Mouse (Mus musculus) stomach, postnatal 0 days (tissue): ENCODE data around the gene Tacr2. TPM values are rescaled to one million over a fixed set of nuclear protein-coding genes. Genes with fewer than 3 reads are reported as not detected.

ENCODE experiments used
- ATAC-seq: fragments of 200-750 bp; cut with Nextera tagmentation; 2 replicates; pipeline ENCODE4 v1.8.0; 2017; ENCODE audit not compliant: low FRiP score, low TSS enrichment
- DNase-seq: peaks from one replicate; pipeline ENCODE4 v3.0.0-alpha.2; 2016; ENCODE audit warnings: low spot score
- H3K27ac ChIP-seq: fragments of 300-500 bp; sonication (generic); replicated peaks from 2 replicates; pipeline ENCODE4 v1.5.1; 2014; ENCODE audit warnings: mild to moderate bottlenecking, control low read depth
- H3K27me3 ChIP-seq: fragments of 300-500 bp; sonication (generic); 2 replicates; pipeline ENCODE4 v1.6.1; 2014; ENCODE audit warnings: low read length; ENCODE audit not compliant: control insufficient read depth, insufficient read depth
- H3K36me3 ChIP-seq: fragments of 300-500 bp; sonication (generic); 2 replicates; pipeline ENCODE4 v1.6.1; 2014; ENCODE audit warnings: low read length, mixed read lengths; ENCODE audit not compliant: control insufficient read depth, insufficient read depth
- H3K4me1 ChIP-seq: fragments of 300-500 bp; sonication (generic); replicated peaks from 2 replicates; pipeline ENCODE4 v1.6.1; 2014; ENCODE audit warnings: antibody characterized with exemption; ENCODE audit not compliant: control insufficient read depth, insufficient read depth
- H3K4me2 ChIP-seq: fragments of 300-500 bp; sonication (generic); replicated peaks from 2 replicates; pipeline ENCODE4 v1.6.1; 2014; ENCODE audit warnings: low read depth, mild to moderate bottlenecking, control low read depth, moderate library complexity
- H3K4me3 ChIP-seq: fragments of 300-500 bp; sonication (generic); 2 replicates; pipeline ENCODE4 v1.5.1; 2014; ENCODE audit warnings: low read depth, low read length, control low read depth
- H3K9ac ChIP-seq: fragments of 300-500 bp; sonication (generic); 2 replicates; pipeline ENCODE4 v1.6.1; 2014; ENCODE audit warnings: mild to moderate bottlenecking, low read length, control low read depth, mixed read lengths
- H3K9me3 ChIP-seq: fragments of 300-500 bp; sonication (generic); 2 replicates; pipeline ENCODE4 v1.6.1; 2016; ENCODE audit warnings: low read length; ENCODE audit not compliant: control insufficient read depth
- CTCF ChIP-seq: IDR thresholded peaks from 2 replicates; pipeline ENCODE4 v1.5.1; 2016; ENCODE audit warnings: antibody characterized with exemption, low read depth, mild to moderate bottlenecking, moderate library complexity
- EP300 ChIP-seq: optimal IDR thresholded peaks from 2 replicates; pipeline ENCODE3; 2016; ENCODE audit warnings: antibody characterized with exemption
- WGBS: fragments of 180-500 bp; shearing (Covaris S2); extraction: QIAGEN DNeasy Blood & Tissue Kit; methylation state at CpG from one replicate; pipeline ENCODE4 v1.1.7; 2014; 5-methylcytosine and 5-hydroxymethylcytosine counted together
- polyA plus RNA-seq: library from polyadenylated mRNA; unstranded; fragments of >200 nt; fragmentation: Nextera tagmentation; extraction: Ambion mirVana; gene quantifications from 2 replicates; pipeline ENCODE4 v1.2.1, GENCODE M21; 2015

Tacr2 gene
- polyA plus RNA-seq, 1 experiment from 2014 or later: 1.3 TPM

DNA sequence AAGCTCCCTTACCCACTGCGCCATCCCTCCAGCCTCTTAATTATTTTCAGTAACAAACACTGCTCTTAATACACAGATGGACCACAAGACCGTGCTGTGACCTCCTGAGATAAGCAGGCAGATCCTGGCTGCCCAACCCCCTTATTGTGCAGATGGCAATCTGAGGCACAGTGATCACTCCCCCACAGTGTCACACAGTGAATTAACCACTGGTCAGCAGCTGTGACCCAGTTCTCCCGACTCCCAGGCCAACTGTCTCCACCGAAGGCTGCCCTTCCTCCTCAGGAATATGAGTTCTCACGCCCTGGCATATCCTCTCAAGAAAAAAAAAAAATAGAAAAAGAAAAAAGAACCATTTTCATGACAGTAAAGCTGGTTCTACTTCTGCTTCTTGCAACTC is 35.6 kb upstream of the Tacr2 start:
- 39% methylated on average over 5 of the region's 5 CpGs for WGBS
- Histone ChIP-seq H3K9me3 (no peaks in the 10 kb centered on the region), H3K4me2 (no peak overlapping the region), H3K27ac (peak overlapping the region; percentile 69), H3K4me1 (peaks cover 9% of the 10 kb centered on the region; the same call in 1 of the 2 replicates), H3K27me3 (no peaks in the 10 kb centered on the region), H3K9ac (no peak overlapping the region), H3K4me3 (no peak overlapping the region), H3K36me3 (no peaks in the 10 kb centered on the region)
- no peak for DNase-seq
- TF ChIP-seq EP300 (no peak), CTCF (no peak)
- ATAC-seq: no peak

DNA sequence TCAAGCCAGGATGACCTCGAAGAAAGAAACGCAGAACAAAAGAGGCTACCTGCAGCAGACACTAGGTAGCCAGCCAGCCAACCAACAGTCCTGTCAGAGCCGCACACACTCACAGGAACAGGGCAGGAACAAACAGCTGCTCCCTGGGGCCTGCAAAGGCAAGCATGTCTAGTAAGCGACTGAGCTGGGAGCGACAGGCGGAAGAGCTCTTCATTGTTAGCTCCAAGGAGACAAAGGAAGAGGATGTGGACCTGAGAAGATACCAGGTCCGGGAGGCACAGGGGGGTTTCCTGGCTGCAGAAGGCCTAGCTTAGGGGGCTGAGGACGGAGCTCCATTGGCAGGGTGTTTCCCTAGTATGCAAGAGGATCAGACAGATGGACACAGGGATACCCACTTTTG is 35.0 kb upstream of the Tacr2 start:
- H3K9me3 ChIP-seq: no peaks in the 10 kb centered on the region
- ATAC-seq (no peak), DNase-seq (no peak)
- 45% methylated on average over 8 of the region's 8 CpGs for whole genome bisulfite sequencing
- H3K36me3 ChIP-seq: no peaks in the 10 kb centered on the region
- H3K27ac ChIP-seq: peak overlapping the region; percentile 69
- H3K9ac ChIP-seq: no peak overlapping the region
- H3K4me2 ChIP-seq: no peak overlapping the region
- H3K4me3 ChIP-seq: no peak overlapping the region
- peaks cover 9% of the 10 kb centered on the region; the same call in 1 of the 2 replicates for H3K4me1 ChIP-seq
- TF ChIP-seq CTCF: no peak
- TF ChIP-seq EP300: no peak
- no peaks in the 10 kb centered on the region for H3K27me3 ChIP-seq

DNA sequence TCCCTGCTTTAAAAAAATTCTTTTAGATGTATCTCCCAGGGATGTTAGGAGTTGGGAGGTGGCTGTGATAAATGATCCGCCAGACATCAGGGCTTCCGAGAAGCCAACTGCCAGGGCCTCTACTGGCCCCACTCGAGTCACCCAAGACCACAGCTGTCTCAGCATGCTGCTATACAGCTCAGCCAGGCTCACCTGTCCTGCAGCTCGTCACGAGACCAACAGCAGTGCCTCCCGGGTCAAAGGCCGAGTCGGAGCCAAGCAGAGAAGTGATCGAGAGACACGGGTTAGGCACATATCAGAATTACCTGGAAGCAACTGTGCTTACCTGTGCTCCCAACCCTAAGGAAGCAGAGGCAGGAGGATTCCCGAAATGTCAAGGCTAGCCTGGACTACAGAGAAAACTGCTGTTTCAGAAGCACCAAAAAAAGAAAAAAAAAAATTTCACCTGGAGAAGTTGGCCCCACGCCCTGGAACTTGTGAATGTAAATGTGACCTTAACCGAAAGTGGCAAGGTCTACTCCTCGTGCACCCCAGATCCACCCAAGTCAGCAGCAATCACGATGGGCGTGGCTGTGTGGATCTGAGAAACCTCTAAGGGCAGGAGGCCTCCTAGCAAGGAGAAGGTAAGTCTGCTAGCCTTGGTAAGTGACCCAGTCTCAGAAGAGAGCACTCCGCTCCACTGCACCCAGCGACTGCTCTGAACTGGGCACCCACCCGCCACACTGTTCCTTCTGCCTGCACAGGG is 34.0 kb upstream of the Tacr2 start:
- Histone ChIP-seq H3K9me3 (no peaks in the 10 kb centered on the region), H3K4me1 (peaks cover 9% of the 10 kb centered on the region; the same call in 1 of the 2 replicates), H3K27me3 (no peaks in the 10 kb centered on the region), H3K9ac (no peak overlapping the region), H3K36me3 (no peaks in the 10 kb centered on the region), H3K27ac (peak overlapping the region; percentile 84), H3K4me2 (no peak overlapping the region), H3K4me3 (no peak overlapping the region)
- 65% methylated on average over 19 of the region's 19 CpGs for WGBS
- DNase-seq (peak; percentile 79), ATAC-seq (no peak)
- TF ChIP-seq CTCF: no peak
- TF ChIP-seq EP300: no peak

DNA sequence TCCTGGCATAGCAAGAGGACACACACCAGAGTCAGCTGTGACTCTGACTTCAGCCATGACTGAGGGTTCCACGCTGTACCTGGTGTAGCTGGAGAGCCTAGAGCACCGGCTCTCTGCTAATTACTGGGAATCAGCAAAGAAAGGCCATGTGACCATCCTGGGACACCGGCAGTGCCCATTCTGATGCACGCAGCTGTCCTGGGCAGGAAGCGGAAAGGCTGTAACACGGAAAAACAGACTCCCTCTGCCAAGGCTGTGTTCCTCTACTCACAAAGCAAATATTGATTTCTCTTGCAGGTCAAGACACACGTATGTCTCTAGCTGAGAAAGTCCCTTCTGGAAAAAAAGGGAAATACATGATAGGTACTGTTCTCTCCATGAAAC is 33.5 kb upstream of the Tacr2 start:
- ATAC-seq (peak; percentile 32), DNase-seq (peak; percentile 54)
- Histone ChIP-seq H3K4me3 (no peak overlapping the region), H3K27me3 (no peaks in the 10 kb centered on the region), H3K4me1 (peaks cover 9% of the 10 kb centered on the region; the same call in 1 of the 2 replicates), H3K36me3 (no peaks in the 10 kb centered on the region), H3K9me3 (no peaks in the 10 kb centered on the region), H3K4me2 (no peak overlapping the region), H3K9ac (no peak overlapping the region), H3K27ac (peak overlapping the region; percentile 84)
- TF ChIP-seq EP300 (no peak), CTCF (no peak)
- 49% methylated on average over 7 of the region's 7 CpGs for WGBS

DNA sequence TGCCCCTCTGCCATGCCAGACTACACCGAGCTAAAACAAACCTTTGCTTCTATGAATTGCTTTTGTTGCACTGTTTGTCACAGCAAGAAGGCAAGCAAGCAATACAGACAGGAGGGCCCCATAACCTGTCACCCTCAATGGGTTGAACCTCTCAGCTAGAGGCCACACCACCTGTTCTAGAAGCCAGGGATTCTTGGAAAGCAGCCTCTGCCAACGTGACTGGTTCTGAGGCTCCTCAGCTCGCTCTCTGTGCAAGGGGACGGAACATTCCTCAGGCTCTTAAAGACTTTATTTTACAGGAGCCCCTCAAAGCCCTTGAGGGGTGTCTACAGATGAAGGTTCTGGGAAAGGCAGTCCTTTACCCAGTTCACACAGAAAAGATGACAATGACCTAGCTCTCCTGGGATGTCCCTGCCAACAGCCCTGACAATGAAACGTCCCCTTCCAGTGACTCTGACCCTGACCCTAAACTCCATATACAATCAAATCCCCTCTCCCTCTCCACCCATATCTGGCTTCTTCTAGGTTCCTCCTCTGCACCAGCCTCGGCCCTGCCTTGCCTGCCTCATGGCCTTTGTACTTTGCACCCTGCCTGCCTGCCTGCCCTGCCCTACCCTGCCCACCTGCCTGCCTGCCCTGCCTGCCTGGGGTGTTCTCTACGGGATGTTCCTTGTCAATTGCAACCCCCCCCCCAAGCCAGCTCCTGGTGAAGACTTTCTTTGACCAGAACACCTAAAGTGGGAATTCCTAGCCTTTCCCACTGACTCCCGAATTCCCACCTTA is 31.3 kb upstream of the Tacr2 start:
- no peak overlapping the region for H3K9ac ChIP-seq
- H3K9me3 ChIP-seq: no peaks in the 10 kb centered on the region
- H3K4me1 ChIP-seq: peaks cover 12% of the 10 kb centered on the region; the same call in 1 of the 2 replicates
- TF ChIP-seq CTCF (no peak), EP300 (no peak)
- H3K27me3 ChIP-seq: no peaks in the 10 kb centered on the region
- 51% methylated on average over 8 of the region's 8 CpGs for WGBS
- ATAC-seq (peak; percentile 82), DNase-seq (peak; percentile 87)
- H3K36me3 ChIP-seq: no peaks in the 10 kb centered on the region
- no peak overlapping the region for H3K4me3 ChIP-seq
- H3K27ac ChIP-seq: peak overlapping the region; percentile 92
- peak overlapping the region; percentile 23; the same call in 1 of the 2 replicates for H3K4me2 ChIP-seq

DNA sequence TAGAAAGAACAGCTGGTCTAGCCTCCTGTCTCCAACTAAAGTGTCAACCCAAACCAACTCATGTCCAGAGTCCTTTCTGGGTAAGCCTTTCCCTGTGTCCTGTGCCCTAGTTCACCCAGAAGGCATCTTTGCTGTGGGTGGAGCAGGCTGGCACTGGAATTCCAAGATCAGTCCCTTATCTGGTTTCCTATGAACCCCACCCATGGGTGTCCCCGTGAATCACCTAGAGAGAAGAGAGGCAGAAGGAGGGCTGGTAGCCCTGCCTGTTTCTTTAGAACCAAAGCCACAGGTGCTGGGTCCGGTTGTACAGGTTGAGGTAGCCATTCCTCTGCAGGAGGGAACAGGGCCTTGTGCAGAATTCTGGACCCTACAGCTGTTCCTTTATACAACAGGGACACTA is 30.6 kb upstream of the Tacr2 start:
- H3K27me3 ChIP-seq: no peaks in the 10 kb centered on the region
- H3K4me3 ChIP-seq: no peak overlapping the region
- DNase-seq (peak; percentile 82), ATAC-seq (peak; percentile 74)
- H3K27ac ChIP-seq: peak overlapping the region; percentile 92
- no peaks in the 10 kb centered on the region for H3K9me3 ChIP-seq
- WGBS: 51% methylated on average over 2 of the region's 2 CpGs
- TF ChIP-seq CTCF (peak; percentile 25), EP300 (no peak)
- 0 out of 2 replicates have a peak overlapping the region, but pooled peaks have one; percentile 23 for H3K4me2 ChIP-seq
- H3K9ac ChIP-seq: no peak overlapping the region
- peaks cover 12% of the 10 kb centered on the region; the same call in 1 of the 2 replicates for H3K4me1 ChIP-seq
- H3K36me3 ChIP-seq: no peaks in the 10 kb centered on the region
